7 mouse cellular contexts compared by ENCODE assay signal in the genomic region with DNA sequence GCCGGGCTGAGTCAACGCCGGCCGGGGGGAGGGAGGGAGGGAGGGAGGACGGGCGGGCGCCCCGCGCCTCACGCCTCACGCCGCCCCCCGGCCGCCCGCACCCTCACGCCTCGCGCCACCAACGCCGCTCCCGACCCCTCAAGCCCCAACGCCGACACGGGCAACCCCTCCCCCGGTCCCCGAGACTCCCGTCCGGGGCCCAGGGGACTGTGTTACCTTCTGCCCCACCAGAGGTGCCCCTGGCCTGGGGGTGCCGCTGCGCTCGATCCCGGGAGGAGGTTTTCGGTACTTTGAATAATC. TPM values are rescaled to one million over a fixed set of nuclear protein-coding genes. Genes with fewer than 3 reads are reported as not detected.
A peak's percentile ranks its signal among the peaks of the same experiment; 100 is the strongest.
DNase-seq lines count a peak whose midpoint lies in the region; ATAC-seq and TF ChIP-seq lines count a peak whose summit lies in the region.

No protein-coding gene starts in this region.

- H3K9ac ChIP-seq in forebrain, embryonic 15.5 days (replicated peaks): peak overlapping the region; percentile 68
- peak overlapping the region; percentile 95 for H3K9ac ChIP-seq in liver, embryonic 14.5 days (replicated peaks)

- 1% methylated on average over 25 of the region's 33 CpGs for WGBS in spleen, adult 2 months
- 1% methylated on average over 21 of the region's 33 CpGs for WGBS in forebrain, embryonic 15.5 days
- WGBS in liver, embryonic 14.5 days (ENCODE audit: insufficient replicate concordance): under 1% methylated on average over 22 of the region's 33 CpGs

- no peak for TF ChIP-seq CTCF in spleen, adult 2 months (IDR thresholded peaks at IDR 0.05; ENCODE audit: extremely low read depth, insufficient read depth, insufficient read length, insufficient replicate concordance)
- TF ChIP-seq CTCF in liver, embryonic 14.5 days (IDR thresholded peaks at IDR 0.05; ENCODE audit: low read depth): no peak

- ATAC-seq in forebrain, embryonic 15.5 days (replicated peaks): no peak
- ATAC-seq in liver, embryonic 14.5 days (ENCODE audit: insufficient read depth): peak; percentile 12

- H3K4me2 ChIP-seq in forebrain, embryonic 15.5 days (replicated peaks): no peak overlapping the region; the same call in 1 of the 2 replicates
- peak overlapping the region; percentile 89 for H3K4me2 ChIP-seq in liver, embryonic 14.5 days (ENCODE audit: low read depth)

- H3K4me3 ChIP-seq in spleen, adult 2 months (ENCODE audit: extremely low read depth, insufficient read depth, insufficient read length): peak overlapping the region; percentile 70
- H3K4me3 ChIP-seq in forebrain, embryonic 15.5 days: peak overlapping the region; percentile 79
- H3K4me3 ChIP-seq in liver, embryonic 14.5 days (ENCODE audit: insufficient read depth in 1 of 2, low read depth in 2 of 2, low read length in 2 of 2): peak overlapping the region; percentile 80 to 99

- H3K27me3 ChIP-seq in spleen, adult 2 months (ENCODE audit: control insufficient read depth, insufficient read depth, low read length): no peaks in the 10 kb centered on the region
- peaks cover 25% of the 10 kb centered on the region for H3K27me3 ChIP-seq in forebrain, embryonic 15.5 days
- peaks cover 10% of the 10 kb centered on the region for H3K27me3 ChIP-seq in liver, embryonic 14.5 days (ENCODE audit: control insufficient read depth, insufficient read depth, low read length)

- peaks cover 3% of the 10 kb centered on the region for H3K4me1 ChIP-seq in spleen, adult 2 months (ENCODE audit: control insufficient read depth, insufficient read depth, insufficient read length)
- peaks cover 43% of the 10 kb centered on the region for H3K4me1 ChIP-seq in forebrain, embryonic 15.5 days
- peaks cover 9 to 17% of the 10 kb centered on the region in 2 experiments for H3K4me1 ChIP-seq in liver, embryonic 14.5 days (replicated peaks; ENCODE audit: control insufficient read depth in 2 of 2, insufficient read depth in 2 of 2, low read length in 1 of 2)

- TF ChIP-seq POLR2A in spleen, adult 2 months (IDR thresholded peaks at IDR 0.05; ENCODE audit: low read depth, low read length): no peak

- H3K27ac ChIP-seq in spleen, adult 2 months (ENCODE audit: insufficient read depth, low read length): peak overlapping the region; percentile 97
- peak overlapping the region; percentile 97 for H3K27ac ChIP-seq in forebrain, embryonic 15.5 days (replicated peaks)
- peak overlapping the region; percentile 97 for H3K27ac ChIP-seq in liver, embryonic 14.5 days

- no peaks in the 10 kb centered on the region for H3K9me3 ChIP-seq in forebrain, embryonic 15.5 days
- H3K9me3 ChIP-seq in liver, embryonic 14.5 days (ENCODE audit: control insufficient read depth, low read length): no peaks in the 10 kb centered on the region

- TF ChIP-seq EP300 in liver, embryonic 14.5 days (IDR thresholded peaks at IDR 0.05; ENCODE audit: low read depth): no peak

- DNase-seq in spleen, adult 2 months (ENCODE audit: low read depth in 1 of 2, low spot score in 2 of 2): no peak
- DNase-seq in spleen, postnatal 4 days (ENCODE audit: low spot score in 2 of 2): no peak
- peak in 2 of 3 experiments; percentile 3 to 17 for DNase-seq in liver, embryonic 14.5 days (ENCODE audit: low read depth in 3 of 3, low spot score in 3 of 3)
- no peak for DNase-seq in adrenal gland, postnatal 14 days
- no peak for DNase-seq in spleen, postnatal 36 days (ENCODE audit: low spot score in 2 of 2)
- no peak for DNase-seq in retina, embryonic 14.5 days (ENCODE audit: low spot score)

- H3K36me3 ChIP-seq in spleen, adult 2 months (ENCODE audit: control insufficient read depth, insufficient read depth, low read length): peaks cover 1% of the 10 kb centered on the region; the same call in 1 of the 2 replicates
- H3K36me3 ChIP-seq in forebrain, embryonic 15.5 days: no peaks in the 10 kb centered on the region
- H3K36me3 ChIP-seq in liver, embryonic 14.5 days (replicated peaks; ENCODE audit: control insufficient read depth, insufficient read depth, low read depth): peaks cover 2% of the 10 kb centered on the region

RNA-seq across cellular contexts. Expression of a gene that starts 0.5 kb away (rescaled TPM):
- polyA plus RNA-seq in spleen, adult 2 months (2012; rRNA removed): 0.88 and 1.7 TPM in 2 replicates
- polyA plus RNA-seq in forebrain, embryonic 15.5 days (2015; fragmentation: Nextera tagmentation; extraction: Ambion mirVana): 105 and 111 TPM in 2 replicates
- 8.3 and 19.2 TPM in 2 replicates for polyA plus RNA-seq in liver, embryonic 14.5 days (2012; rRNA removed)
- 36.2 and 38.2 TPM in 2 replicates for polyA plus RNA-seq in liver, embryonic 14.5 days (2014; fragmentation: Nextera tagmentation; extraction: Ambion mirVana)
- 78.4 and 83.9 TPM in 2 replicates for total RNA-seq in adrenal gland, postnatal 14 days (2021)

Comparison
In these comparisons a context has a peak if more than half of its experiments do, and no peak if none do; other contexts are left out.
1. DNase-seq: peak in liver, embryonic 14.5 days (2 of 3); none in spleen, adult 2 months (0 of 2), spleen, postnatal 4 days (0 of 2), adrenal gland, postnatal 14 days (single experiment), spleen, postnatal 36 days (0 of 2) and retina, embryonic 14.5 days (single experiment).
2. Peak in every context shown above with its lines, with median percentiles within 50 percentile points of each other: H3K27ac ChIP-seq and H3K4me3 ChIP-seq.